Mouse (Mus musculus): Measurements from ENCODE around the gene Zfp180. TPM values are rescaled to one million over a fixed set of nuclear protein-coding genes. Genes with fewer than 3 reads are reported as not detected.
"Not testable (repeated sequence)": the region's sequence is repeated elsewhere in the genome, so short reads cannot be mapped to it uniquely, and the experiment has no call there.

Gene Zfp180
- 28.4 and 31.7 TPM in 2 replicates for polyA plus RNA-seq (2016; fragmentation: Nextera tagmentation; extraction: Ambion mirVana)

DNA sequence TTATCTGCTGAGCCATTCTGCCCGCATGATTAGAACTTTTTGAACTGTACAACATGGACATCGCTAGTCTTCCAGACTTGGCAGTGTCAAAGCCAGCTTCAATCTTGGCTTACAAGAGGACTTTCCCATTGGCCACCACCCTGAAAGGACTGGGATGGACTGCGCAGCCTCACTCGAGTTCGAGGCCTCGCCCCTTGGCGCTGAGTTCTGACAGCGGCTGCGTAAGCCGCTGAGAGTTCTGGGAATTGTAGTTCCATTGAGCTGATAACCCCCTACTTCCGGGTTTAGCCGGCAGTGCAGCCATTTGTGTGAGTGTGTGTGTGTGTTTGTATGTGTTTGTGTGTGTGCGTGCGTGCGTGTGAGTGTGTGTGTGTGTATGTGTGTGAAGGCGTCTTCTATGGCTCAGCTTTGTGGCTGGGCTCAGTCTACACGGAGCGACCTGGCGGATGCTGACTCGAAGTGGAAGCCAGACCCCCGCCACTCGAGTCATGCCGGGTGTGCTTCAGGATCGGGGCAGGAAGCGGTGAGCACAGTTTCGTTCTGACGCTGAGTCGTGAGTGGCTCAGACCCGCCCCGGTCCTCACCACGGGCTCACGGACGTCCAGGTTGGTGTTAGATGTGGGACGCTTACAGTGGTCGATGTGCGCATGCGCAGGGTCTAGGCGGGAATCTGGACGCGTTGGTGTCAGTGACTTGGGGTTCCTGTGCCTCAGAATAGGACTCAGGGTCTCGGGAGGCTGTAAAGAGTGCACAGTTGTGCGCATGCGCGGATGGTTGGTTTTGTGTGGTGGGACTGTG lies at the start of gene Zfp180:
Gene Zfp180, plus strand, starts transcription at position 291 of the 798 bp plus-strand sequence.
- DNase-seq (ENCODE audit: low spot score) = peak; percentile 92
- Histone ChIP-seq H3K36me3 (peaks cover 37% of the 10 kb centered on the region), H3K9me3 (replicated peaks) (peaks cover 41% of the 10 kb centered on the region), H3K27me3 (ENCODE audit: low read depth, poor library complexity, severe bottlenecking) (no peaks in the 10 kb centered on the region), H3K4me1 (peaks cover 15% of the 10 kb centered on the region), H3K27ac (replicated peaks) (peak within 1 kb of the TSS; percentile 85), H3K4me3 (peak within 1 kb of the TSS; percentile 63)
- 16% methylated on average over 44 of the region's 44 CpGs for WGBS

GRCm38 (mm10) chr7:24052660-24053304 lies 28.9 kb upstream of the Zfp180 start, which contains the start of gene Vmn1r183:
Vmn1r183 (plus strand) TSS chr7:24053254.
- Histone ChIP-seq H3K36me3 (no peaks in the 10 kb centered on the region), H3K27ac (replicated peaks) (no peak within 1 kb of the TSS), H3K4me3 (no peak within 1 kb of the TSS), H3K27me3 (ENCODE audit: low read depth, poor library complexity, severe bottlenecking) (no peaks in the 10 kb centered on the region), H3K9me3 (replicated peaks) (peaks cover 6% of the 10 kb centered on the region; the same call in 1 of the 2 replicates), H3K4me1 (no peaks in the 10 kb centered on the region)
- no peak for DNase-seq (ENCODE audit: low spot score)
- 76% methylated on average over 4 of the region's 4 CpGs for WGBS

- not testable (repeated sequence) for H3K4me3 ChIP-seq; H3K27ac ChIP-seq (replicated peaks); DNase-seq (ENCODE audit: low spot score); H3K4me1 ChIP-seq; H3K36me3 ChIP-seq; H3K27me3 ChIP-seq (ENCODE audit: low read depth, poor library complexity, severe bottlenecking)
- H3K9me3 ChIP-seq (replicated peaks) = peaks cover 37% of the 10 kb centered on the region
- WGBS = 22% methylated on average over 1 of the region's 1 CpGs
Observed at GRCm38 (mm10) chr7:24074424-24074823, 7.3 kb upstream of the Zfp180 start.

DNA sequence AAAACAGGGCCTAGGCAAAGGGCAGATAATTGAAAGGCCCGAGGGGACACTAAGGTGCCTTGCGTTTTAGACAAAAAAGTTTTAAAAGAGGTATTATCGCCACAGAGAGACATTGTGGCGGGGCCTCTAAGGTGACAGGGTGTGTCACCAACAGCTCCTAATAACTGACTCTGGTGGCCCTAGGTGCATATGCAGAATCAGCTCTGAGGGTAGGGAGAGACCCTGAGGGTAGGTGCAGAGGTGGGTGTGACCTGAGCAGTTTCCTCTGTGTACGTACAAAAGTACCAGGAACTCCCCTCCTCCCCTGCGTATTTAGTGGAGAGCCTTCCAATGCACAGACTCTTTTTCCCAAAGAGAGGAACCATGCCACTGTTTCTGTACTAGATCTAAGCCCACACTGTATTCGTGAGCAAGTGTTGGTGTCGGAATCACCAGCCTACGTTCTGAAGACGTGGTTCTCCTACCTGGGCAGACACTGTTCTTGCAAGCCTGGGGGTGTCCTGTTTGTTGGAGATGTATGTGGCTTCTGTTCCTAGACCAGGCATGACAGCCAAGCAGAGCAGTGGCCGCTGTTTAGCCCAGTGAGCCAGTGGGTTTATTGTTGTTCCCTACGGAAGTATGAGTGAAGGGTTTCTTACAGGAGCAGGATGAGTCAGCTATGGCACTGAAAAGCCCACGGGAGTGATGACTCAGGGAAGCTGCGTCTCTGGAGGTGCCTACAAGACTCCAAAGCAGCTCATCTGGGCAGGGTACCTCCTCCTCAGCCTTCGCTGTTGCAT lies 922 bp downstream of the Zfp180 start:
- WGBS = 63% methylated on average over 15 of the region's 15 CpGs

DNA sequence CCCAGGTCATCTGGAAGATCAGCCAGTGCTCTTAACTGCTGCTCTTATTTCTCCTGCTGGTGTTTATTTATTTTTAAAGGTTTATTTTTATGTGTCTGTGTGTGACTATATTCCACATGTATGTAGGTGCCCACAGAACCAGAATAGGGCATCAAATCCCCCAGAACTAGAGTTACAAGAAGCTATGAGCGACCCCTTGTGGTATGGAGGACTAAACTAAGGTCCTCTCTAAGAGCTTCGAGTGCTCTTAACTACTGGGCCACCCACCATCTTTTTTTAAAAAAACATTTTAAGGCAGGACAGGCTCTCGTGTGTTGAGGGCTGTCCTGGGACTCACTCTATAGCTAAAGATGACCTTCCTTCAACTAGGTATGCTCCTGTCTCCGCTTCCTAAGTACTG lies 5.1 kb downstream of the Zfp180 start:
- DNase-seq (ENCODE audit: low spot score) = no peak
- H3K4me3 ChIP-seq = no peak overlapping the region
- 91% methylated on average over 4 of the region's 4 CpGs for WGBS
- no peaks in the 10 kb centered on the region for H3K27me3 ChIP-seq (ENCODE audit: low read depth, poor library complexity, severe bottlenecking)
- peaks cover 15% of the 10 kb centered on the region for H3K4me1 ChIP-seq
- peaks cover 71% of the 10 kb centered on the region for H3K9me3 ChIP-seq (replicated peaks)
- no peak overlapping the region for H3K27ac ChIP-seq (replicated peaks)
- H3K36me3 ChIP-seq = peaks cover 80% of the 10 kb centered on the region

More for the DNA sequence above, 922 bp downstream of the Zfp180 start:
- Histone ChIP-seq H3K36me3 (peaks cover 45% of the 10 kb centered on the region), H3K4me1 (peaks cover 15% of the 10 kb centered on the region), H3K27ac (replicated peaks) (peak overlapping the region; percentile 85), H3K9me3 (replicated peaks) (peaks cover 41% of the 10 kb centered on the region), H3K4me3 (peak overlapping the region; percentile 63), H3K27me3 (ENCODE audit: low read depth, poor library complexity, severe bottlenecking) (no peaks in the 10 kb centered on the region)
- DNase-seq (ENCODE audit: low spot score) = no peak

- Histone ChIP-seq H3K27me3 (ENCODE audit: low read depth, poor library complexity, severe bottlenecking) (no peaks in the 10 kb centered on the region), H3K36me3 (peaks cover 84% of the 10 kb centered on the region), H3K27ac (replicated peaks) (no peak overlapping the region), H3K4me1 (peaks cover 12% of the 10 kb centered on the region), H3K4me3 (no peak overlapping the region), H3K9me3 (replicated peaks) (peaks cover 74% of the 10 kb centered on the region)
- no peak for DNase-seq (ENCODE audit: low spot score)
- WGBS = 94% methylated on average over 12 of the region's 12 CpGs
Observed at GRCm38 (mm10) chr7:24087485-24088125, 5.9 kb downstream of the Zfp180 start.

- WGBS = 94% methylated on average over 9 of the region's 9 CpGs
- peaks cover 100% of the 10 kb centered on the region for H3K9me3 ChIP-seq (replicated peaks)
- no peak overlapping the region for H3K27ac ChIP-seq (replicated peaks)
Observed at GRCm38 (mm10) chr7:24104403-24104802, 22.7 kb downstream of the Zfp180 start.

GRCm38 (mm10) chr7:24105144-24105703 lies 23.5 kb downstream of the Zfp180 start:
- Histone ChIP-seq H3K4me1 (no peaks in the 10 kb centered on the region), H3K27ac (replicated peaks) (no peak overlapping the region), H3K27me3 (ENCODE audit: low read depth, poor library complexity, severe bottlenecking) (no peaks in the 10 kb centered on the region), H3K9me3 (replicated peaks) (peaks cover 99% of the 10 kb centered on the region), H3K4me3 (no peak overlapping the region), H3K36me3 (peaks cover 96% of the 10 kb centered on the region)
- DNase-seq (ENCODE audit: low spot score) = peak; percentile 28
- 96% methylated on average over 18 of the region's 18 CpGs for WGBS

More at GRCm38 (mm10) chr7:24104403-24104802, 22.7 kb downstream of the Zfp180 start:
- H3K36me3 ChIP-seq = peaks cover 100% of the 10 kb centered on the region
- H3K27me3 ChIP-seq (ENCODE audit: low read depth, poor library complexity, severe bottlenecking) = no peaks in the 10 kb centered on the region
- H3K4me3 ChIP-seq = no peak overlapping the region
- DNase-seq (ENCODE audit: low spot score) = no peak
- no peaks in the 10 kb centered on the region for H3K4me1 ChIP-seq

GRCm38 (mm10) chr7:24110839-24111238 lies 29.1 kb downstream of the Zfp180 start:
- no peak overlapping the region for H3K27ac ChIP-seq (replicated peaks)
- H3K36me3 ChIP-seq = peaks cover 39% of the 10 kb centered on the region
- peaks cover 42% of the 10 kb centered on the region for H3K9me3 ChIP-seq (replicated peaks)
- no peak for DNase-seq (ENCODE audit: low spot score)
- 95% methylated on average over 7 of the region's 7 CpGs for WGBS
- no peaks in the 10 kb centered on the region for H3K27me3 ChIP-seq (ENCODE audit: low read depth, poor library complexity, severe bottlenecking)
- H3K4me3 ChIP-seq = no peak overlapping the region
- peaks cover 9% of the 10 kb centered on the region for H3K4me1 ChIP-seq

DNA sequence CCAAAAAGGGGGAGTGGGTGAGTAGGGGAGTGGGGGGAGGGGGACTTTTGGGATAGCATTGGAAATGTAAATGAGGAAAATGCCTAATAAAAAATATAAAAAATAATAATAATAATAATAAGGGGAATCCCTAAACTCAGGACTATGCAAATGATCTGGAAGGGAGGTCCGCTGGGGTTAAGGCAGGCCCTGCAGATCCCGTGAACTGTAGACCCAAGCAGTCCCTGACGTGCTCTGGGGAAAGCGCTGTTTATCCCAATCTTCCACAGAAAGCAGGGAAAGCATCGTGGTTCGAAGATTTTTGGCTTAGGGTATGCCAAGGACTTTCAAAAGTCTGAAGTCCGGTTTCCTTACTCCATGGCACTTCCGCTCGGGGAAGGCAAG lies 30.0 kb downstream of the Zfp180 start:
- peak overlapping the region; percentile 62 for H3K4me3 ChIP-seq
- WGBS = 6% methylated on average over 9 of the region's 9 CpGs
- H3K4me1 ChIP-seq = peaks cover 9% of the 10 kb centered on the region
- H3K9me3 ChIP-seq (replicated peaks) = peaks cover 33% of the 10 kb centered on the region
- H3K27ac ChIP-seq (replicated peaks) = peak overlapping the region; percentile 75
- H3K27me3 ChIP-seq (ENCODE audit: low read depth, poor library complexity, severe bottlenecking) = no peaks in the 10 kb centered on the region
- H3K36me3 ChIP-seq = peaks cover 30% of the 10 kb centered on the region
- no peak for DNase-seq (ENCODE audit: low spot score)

DNA sequence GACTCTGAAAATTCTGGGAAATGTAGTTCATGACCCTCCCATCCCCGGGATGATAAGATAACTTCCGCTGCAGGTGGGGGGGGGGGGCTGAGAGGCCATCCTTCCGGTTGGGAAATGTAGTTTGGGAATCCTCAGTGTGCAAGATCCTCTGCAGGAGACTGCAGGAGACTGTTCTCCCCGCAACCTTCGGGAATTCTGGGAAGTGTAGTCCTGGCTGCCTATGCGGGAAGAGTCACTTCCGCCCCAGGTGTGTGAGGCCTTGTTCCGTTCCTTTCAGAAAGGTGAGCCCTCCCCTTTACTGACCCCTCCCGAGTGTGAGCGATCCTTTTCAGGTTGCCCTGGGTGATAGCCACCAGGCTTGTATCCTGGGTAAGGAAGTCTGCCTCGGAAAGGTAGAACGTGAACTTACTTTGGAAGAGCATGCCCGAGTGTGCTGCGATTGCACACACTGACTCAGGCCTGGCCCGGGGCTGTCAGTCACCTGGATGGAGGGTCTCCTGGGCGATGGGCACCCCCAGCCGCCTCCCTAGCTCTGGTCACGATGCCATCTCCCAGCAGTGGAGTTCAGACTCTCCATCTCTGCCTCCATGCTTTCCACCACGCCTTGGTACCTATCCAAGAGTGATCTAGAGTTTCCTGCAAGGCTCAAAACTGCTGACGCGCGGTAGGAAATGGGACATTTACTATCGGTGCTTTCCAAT lies 30.6 kb downstream of the Zfp180 start, which contains the start of gene Zfp112:
Gene Zfp112, plus strand, starts transcription at position 159 of the 701 bp plus-strand sequence.
- peak within 1 kb of the TSS; percentile 75 for H3K27ac ChIP-seq (replicated peaks)
- peaks cover 9% of the 10 kb centered on the region for H3K4me1 ChIP-seq
- WGBS = 1% methylated on average over 23 of the region's 23 CpGs
- peak within 1 kb of the TSS; percentile 62 for H3K4me3 ChIP-seq
- peaks cover 25% of the 10 kb centered on the region for H3K36me3 ChIP-seq
- DNase-seq (ENCODE audit: low spot score) = peak; percentile 90
- H3K9me3 ChIP-seq (replicated peaks) = peaks cover 28% of the 10 kb centered on the region
- no peaks in the 10 kb centered on the region for H3K27me3 ChIP-seq (ENCODE audit: low read depth, poor library complexity, severe bottlenecking)
